Mouse (Mus musculus) cerebellum, adult 9-10 months (tissue): ENCODE measurements at regions not wholly inside any gene's neighbourhood (a gene's known extent, or its start where the extent isn't known, plus 50 kb on each side); places are given as distances from the start of the nearest gene placed in this dataset.

ENCODE experiments used
- DNase-seq: peaks from one replicate; pipeline ENCODE4 v3.0.0; 2022

DNA sequence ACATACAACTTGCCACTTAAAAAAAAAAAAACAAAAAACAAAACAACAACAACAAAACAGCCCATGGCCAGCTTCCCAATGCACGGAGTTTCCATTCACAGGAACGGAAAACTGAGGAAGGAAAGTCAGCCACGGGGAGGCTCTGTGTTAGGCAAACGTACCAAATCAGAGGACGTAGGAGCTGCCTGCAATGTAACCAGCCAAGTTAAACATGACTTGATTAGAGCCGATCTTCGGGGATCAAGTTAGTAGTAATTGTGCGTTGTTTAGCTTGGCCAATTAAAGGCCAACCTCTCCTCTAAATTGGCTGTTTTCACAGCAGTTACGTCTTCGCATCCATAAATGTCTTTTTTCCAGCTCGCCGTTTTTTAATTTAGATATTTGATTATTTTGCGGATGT is 190.7 kb downstream of the Cd83 start:
- DNase-seq, result no peak

DNA sequence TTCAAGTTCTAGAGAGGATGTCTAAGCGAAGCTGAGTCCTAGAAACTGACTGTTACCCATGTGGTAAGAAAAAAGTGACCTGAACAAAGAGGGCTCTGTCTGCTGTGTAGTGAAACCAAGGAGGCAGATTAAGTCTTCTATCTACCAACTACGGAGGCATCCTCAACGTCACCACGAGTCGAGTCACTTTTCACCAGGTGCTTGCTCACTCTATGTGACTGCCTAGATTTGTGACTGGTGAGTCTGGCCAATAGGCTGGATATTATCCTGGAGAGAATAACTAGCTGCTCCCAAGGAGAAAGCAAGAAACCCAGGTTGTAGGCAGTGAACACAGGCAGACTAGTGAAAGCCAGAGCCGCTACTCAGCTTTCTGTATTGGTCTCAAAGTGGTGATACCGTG is 191.2 kb downstream of the Cd83 start:
- no peak for DNase-seq

DNA sequence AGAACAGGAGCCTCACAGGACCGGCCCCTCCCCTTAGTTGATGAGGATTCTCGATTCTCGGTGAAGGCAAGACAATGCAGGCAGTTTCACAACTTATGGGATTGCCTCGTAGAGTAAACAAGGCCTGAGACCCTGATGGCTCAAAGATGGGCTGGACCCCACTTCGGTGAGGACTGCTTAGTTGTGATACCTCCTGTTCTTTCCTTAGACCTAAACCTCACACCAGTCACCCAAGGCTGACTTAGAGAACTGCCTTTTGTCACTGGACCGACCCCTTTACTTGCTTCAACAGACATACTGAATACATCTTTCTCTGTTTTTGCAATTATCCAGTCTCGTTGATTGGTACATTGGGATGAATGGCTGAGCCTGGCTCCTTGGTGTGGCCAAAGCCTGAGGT is 192.1 kb downstream of the Cd83 start:
- no peak for DNase-seq

DNA sequence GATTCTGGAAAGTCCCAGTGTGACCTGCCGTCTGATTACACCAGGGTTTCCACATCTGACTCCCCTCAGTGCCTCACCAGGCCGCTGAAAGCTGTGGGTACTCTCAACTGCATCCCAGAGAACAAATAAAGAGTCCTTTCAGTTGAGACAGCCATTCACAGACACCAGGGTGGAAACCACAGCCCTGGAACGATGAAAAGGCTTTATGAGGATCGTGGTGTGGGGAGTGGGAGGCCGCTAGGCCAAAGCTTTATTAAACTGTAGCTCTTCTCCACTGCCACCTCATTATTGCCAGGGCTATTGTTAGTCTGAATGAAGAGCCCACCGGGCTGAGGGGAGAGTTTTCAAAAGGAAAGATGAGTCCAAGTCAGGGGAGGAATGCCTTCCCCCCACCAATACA is 202.8 kb downstream of the Cd83 start:
- DNase-seq, result no peak

DNA sequence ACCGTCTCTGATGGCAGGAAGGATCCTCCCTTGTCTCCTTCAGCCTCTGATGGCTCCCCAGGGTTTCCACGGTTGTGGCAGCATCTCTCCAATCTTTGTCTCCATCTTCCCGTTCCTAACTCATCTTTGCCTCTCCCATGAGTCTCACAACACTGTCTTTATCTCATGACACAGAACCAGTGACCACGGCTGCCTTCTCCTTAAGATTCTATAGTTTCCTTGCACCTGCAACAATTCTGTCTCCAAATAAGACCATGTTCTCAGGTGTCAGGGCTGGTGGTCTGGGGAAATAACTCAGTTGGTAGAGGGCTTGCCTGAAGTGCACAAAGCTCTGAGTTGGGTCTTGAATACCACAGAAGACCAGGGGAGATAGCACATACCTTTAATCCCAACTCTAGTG is 203.8 kb downstream of the Cd83 start:
- no peak for DNase-seq

DNA sequence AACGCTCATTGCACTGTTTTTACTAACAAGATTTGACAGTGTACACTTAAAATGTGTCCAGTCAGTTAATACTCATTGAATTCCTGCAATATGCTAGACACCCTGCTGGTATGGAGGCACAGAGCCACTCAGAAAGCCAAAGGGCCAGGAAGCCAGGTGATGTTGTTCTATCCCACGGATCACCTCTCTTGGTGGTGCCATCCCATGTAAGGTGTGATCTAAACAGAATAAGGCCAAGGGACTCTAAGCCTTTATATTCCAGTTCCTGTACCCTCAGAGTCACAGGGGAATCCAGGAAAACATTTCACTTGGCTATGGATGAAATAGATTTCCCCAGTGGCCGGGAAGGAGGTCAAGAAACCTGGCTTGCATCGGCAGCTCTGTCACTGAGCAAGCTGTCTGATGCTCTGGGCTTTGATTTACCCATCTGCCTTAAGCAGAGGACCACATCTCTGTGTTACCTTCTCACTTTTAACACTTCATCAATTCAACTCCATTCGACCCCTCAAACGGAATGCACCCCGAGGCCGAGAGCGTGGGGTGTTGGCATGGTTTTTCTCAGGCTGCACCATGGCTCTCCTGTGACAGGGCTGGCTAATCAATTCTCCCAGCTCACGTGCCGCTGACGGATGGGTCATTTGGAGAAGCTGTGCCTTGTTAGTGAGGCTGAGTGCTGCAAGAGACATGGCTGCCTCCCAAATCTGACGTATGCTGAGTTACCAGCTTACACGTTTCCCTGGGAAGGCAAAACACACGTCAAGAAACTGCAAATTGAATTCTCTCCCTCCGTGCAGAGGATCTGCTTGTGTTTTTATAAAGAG is 205.9 kb downstream of the Cd83 start:
- peak; percentile 83 for DNase-seq

DNA sequence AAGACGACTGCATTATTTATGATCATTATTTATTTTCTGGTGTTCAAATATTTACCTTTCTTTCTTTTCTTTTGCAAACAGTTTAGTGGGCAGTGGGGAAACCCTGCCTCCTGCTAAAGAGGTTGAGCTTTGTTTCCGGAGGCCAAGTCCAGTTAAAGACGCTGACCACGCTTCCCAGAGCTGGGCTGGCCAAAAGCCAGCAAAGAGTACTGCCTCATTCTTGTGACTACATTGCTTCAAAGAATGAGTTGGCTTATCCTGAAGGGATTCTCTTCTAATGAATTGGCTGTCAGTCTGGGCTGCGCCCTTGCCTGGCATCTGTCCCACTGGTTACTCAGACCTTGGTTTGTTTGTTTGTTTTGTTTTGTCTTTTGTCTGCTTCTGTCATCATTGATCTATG is 207.2 kb downstream of the Cd83 start:
- DNase-seq, result no peak

- no peak for DNase-seq
These were observed 208.4 kb downstream of the Cd83 start for GRCm38 (mm10) chr13:43992968-43993367.

DNA sequence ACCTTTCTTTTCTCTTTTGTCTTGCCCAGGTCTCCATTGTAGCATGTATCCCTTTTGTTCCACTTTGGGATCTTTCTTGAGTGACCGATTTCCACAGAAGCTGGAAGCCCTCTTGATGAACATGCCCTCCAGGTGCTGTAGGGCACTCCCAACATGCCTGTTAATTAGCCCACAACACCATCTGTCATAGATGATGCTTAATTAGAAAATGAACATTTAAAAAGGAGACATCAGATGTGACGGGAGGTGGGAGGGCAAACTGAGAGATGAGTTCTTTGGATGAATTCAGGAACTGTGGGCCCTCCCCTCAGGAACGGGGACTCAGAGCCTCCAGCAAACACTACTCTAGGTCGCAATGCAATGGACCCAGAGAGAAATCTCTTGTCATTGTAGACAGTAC is 209.8 kb downstream of the Cd83 start:
- no peak for DNase-seq

GRCm38 (mm10) chr13:43995623-43996022 is 211.0 kb downstream of the Cd83 start:
- DNase-seq, result no peak

DNA sequence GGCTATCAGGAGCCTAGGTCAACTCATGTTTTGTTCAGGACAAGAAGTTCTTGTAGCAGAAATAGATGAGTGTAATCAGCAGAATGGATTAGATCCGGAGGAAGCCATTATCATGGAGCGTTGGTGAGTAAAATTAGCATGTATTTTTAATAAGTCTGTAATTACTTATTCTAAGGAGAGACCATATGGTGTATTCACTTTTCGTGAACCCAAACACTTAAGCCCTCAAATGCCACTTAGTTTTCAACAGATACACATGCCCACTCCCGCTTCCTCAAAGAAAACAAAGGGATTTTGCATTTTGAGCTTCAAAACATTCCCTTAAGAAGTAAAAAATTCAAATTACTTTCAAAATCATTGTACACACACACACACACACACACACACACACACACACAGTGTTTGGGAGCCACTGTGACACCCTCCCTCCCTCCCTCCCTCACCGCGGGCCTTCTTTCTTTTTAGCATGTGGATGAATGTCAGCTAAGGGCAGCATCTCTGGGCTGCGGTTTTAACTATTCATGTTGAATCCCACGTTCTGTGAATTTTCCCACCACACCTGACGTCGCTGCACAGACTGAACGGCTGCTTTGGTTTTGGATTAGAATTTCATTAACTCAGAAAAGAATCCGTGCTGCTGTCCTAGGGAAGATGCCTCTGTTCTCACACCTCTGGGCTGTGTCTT is 217.4 kb downstream of the Cd83 start:
- no peak for DNase-seq

DNA sequence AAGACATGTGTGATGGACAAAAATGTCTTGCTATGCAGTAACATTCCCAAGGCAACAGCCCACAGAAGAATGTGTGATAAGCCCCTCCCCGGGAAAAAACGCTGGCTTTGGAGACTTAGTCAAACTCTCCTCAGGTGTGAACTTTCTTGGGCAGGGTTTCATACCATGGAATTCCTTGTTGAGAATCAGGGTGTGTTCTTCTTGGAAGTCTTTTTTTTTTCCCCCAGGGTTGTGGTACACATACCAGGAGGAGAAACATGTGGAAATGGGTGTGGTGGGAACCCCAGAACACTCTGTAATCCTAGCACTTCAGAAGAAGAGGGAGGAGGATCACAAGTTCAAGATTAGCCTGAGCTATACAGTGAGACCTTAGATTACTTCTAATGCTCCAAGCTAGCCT is 228.3 kb downstream of the Cd83 start:
- no peak for DNase-seq

DNA sequence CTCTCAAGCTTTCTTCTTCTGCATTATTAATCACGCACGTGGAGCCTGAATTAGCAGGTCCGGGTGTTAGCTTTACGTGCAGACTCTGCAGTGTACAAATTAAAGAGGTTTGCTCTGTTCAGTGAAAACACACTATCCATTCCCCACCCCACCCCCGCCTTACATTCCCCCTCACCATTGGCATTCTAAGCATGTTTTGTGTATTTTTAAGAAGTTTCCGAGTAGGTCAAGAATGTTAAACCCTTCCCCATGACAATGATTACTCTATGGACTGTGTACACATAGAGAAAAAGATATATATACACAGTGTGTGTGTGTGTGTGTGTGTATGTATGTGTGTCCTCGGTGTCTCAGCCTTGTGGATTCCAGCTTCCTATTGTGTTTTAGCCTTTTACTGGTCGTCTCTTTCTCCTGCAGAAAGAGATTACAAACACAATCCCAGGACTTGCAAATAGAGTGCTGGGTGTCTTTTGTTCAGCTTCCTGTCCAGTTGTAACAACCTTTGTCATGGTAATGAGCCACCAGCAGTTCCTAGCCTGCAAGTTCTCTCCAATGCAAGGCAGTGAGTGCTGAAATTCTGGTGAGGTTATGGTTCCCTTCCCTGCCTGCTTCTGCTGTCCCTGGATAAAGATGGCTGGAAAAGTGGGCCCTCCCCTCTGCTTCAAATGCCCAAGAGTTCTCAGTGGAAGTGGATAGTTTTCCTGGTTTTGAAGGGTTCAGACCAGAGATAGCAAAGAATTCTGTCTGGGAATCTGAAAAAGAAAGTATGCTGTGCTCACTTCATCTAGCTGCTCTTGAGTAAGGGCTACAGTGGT is 234.1 kb downstream of the Cd83 start:
- no peak for DNase-seq

- no peak for DNase-seq
These were observed 234.7 kb downstream of the Cd83 start for GRCm38 (mm10) chr13:44019304-44019583.

DNA sequence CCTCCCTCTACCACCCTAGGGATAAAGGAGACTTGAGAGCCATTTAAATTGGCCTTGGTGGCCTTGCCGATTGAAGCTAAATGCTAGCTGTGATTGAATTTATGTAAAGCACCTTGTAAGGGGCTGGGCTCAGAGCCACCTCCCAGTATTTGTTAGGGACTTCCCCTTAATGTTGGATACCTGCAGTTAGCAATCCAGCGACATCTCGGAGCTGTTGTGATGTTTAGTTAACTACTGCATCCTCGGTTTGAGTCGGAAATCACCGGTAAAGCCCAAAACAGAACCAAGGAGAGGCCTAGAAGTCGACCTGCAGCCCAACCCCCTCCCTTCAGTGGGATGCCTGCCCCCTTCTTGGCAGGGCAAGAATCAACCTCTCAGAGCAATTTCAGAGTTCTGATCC is 236.3 kb downstream of the Cd83 start:
- no peak for DNase-seq

GRCm38 (mm10) chr13:44022106-44022505 is 237.5 kb downstream of the Cd83 start:
- DNase-seq, result no peak

DNA sequence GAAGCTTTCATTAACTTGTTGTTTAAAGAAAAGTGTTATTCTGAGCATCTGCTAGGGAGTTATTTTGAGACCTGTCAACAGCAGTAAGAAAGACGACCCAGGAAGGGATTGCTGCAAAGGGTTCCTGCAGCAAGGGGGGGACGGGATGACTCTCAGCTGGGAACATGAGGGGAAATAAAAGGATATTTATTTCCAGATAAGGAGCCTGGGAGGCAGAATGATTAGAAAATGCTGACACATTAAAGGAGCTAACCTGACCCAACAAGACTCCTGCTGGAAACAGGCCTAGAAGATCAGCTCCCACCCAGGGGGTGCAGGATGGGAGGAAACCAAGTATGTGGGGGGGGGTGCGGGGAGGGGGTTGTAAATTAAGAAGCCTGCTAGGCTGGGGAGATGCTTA is 240.0 kb downstream of the Cd83 start:
- DNase-seq, result no peak

GRCm38 (mm10) chr13:44026321-44027255 is 242.0 kb downstream of the Cd83 start:
- no peak for DNase-seq

- DNase-seq, result no peak
These were observed 243.5 kb downstream of the Cd83 start for GRCm38 (mm10) chr13:44028081-44028480.

- DNase-seq, result peak; percentile 39
These were observed 246.0 kb downstream of the Cd83 start for GRCm38 (mm10) chr13:44030590-44030989.

DNA sequence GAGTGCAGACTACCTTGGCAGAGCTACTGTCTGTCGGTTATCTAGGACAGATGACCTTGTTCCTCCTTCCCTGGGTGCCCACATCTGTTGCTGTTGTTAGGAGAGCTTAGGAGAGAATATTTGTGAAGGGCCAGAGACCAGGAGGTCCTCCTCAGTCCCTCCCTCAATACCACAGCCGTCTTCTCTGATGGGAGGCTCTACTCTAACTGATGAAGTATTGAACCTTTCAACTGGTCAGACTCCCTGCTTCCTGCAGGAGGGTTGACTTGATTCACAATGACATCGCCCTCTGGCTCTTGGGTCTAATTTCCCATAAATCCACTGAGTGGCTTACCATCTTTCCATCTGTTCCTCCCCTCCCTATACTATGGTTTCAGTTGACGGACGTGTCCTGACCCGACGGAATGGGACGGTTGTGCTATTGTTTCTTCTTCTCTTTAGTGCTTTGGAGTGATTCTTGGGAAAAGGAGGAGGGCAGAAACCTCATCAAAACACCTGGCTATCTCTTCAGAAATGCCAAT is 253.3 kb downstream of the Cd83 start:
- no peak for DNase-seq

GRCm38 (mm10) chr13:44038322-44038721 is 253.7 kb downstream of the Cd83 start:
- DNase-seq, result no peak

- no peak for DNase-seq
These were observed 256.1 kb downstream of the Cd83 start for GRCm38 (mm10) chr13:44040640-44041039.
